Mouse (Mus musculus) hematopoietic stem cell, adult 5-6 weeks (primary cell): ENCODE results near the gene Fyttd1. TPM values are rescaled to one million over a fixed set of nuclear protein-coding genes. Genes with fewer than 3 reads are reported as not detected.
"Not testable (repeated sequence)": the region's sequence is repeated elsewhere in the genome, so short reads cannot be mapped to it uniquely, and the experiment has no call there.

Experiments
- ATAC-seq, 2 experiments: fragments of 125-278 bp in 1 of 2; replicated peaks in 1 of 2; 2 replicates each; pipeline ENCODE4 v1.8.0; 2016 to 2017; ENCODE audit warnings: inconsistent platforms in 2 of 2, mild to moderate bottlenecking in 2 of 2, moderate number of reproducible peaks in 2 of 2, low read depth in 1 of 2, moderate TSS enrichment in 1 of 2; ENCODE audit not compliant: low FRiP score in 2 of 2, poor library complexity in 2 of 2, severe bottlenecking in 2 of 2, insufficient read depth in 1 of 2, low TSS enrichment in 1 of 2
- total RNA-seq: library from RNA; stranded (forward); fragments of 172-1452, 232-1000 nt; gene quantifications from 2 replicates; pipeline ENCODE4 v1.2.3, GENCODE M21; 2017

Gene Fyttd1
- total RNA-seq, 1 experiment from 2014 or later = 86.8 TPM

DNA sequence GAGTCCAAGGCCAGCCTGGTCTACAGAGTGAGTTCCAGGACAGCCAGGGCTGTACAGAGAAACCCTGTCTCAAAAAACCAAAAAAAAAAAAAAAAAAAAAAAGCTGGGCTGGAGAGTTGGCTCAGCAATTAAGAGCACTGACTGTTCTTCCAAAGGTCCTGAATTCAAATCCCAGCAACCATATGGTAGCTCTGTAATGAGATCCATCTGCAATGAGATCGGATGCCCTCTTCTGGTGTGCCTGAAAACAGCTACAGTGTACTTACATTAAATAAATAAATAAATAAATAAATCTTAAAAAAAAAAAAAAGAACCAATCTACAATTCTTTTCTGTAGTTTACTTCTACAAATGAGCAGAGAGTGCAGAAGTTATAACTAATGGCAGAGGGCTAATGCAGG lies 2.0 kb upstream of the Fyttd1 start:
- not testable (repeated sequence) for ATAC-seq

DNA sequence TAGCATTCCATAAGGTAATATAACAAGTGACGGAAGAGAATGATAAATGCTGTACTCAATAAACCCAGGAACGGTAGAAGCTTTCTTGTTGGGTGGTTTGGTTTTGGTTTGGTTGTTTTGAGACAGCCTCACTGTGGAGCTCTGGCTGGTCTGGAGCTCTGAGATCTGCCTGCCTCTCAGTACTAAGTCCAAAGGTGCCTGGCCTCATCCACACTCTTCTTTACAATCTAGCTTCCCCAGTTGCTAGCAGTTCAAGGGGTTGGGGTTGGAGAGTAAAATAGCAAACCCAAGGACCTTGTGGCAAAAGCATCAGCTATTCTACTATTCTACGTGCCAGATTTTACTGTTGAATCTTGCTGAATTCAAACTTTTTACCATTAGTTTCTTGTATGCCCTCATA lies 1.5 kb upstream of the Fyttd1 start:
- ATAC-seq = no peak

DNA sequence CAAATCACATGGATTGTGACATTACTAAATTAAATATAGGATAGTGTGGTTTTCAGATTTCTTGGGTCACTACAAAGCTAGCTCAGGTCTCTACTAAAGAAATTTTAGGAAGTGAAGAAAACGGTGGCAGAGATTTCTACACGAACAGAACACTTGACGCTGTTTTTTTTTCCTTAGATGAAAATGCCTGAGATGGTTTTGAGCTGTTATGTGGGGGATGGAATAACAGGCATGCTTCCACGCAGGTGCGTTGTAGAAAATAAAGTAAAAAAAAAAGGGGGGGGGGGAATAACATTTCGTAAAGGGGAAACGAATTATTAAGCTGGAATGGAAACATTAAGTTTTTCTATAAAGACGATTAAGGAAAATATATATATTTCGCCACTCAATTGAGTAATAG lies 469 bp upstream of the Fyttd1 start:
- ATAC-seq = no peak

DNA sequence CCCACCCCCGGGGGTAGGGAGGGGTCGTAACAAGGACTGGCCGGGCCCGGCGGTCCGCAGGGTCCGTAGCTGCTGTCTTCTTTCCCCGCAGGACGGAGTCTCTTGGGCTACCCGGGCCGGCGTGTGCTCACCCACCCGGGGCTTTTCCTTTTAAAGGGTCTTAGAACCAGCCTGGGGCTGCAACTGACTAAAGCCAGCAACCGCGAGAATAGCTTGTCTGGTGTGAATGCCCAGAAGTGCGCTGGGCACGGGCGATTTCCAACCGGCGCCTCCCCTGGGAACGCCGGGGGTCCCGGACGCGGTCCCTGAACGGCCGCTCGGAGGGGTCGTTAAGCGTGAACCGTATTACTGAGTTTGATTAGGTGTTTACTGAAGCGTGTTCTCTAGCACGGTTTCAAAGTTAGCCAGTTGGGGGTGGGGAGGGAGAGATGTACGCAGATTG lies 878 bp downstream of the Fyttd1 start:
- no peak for ATAC-seq

DNA sequence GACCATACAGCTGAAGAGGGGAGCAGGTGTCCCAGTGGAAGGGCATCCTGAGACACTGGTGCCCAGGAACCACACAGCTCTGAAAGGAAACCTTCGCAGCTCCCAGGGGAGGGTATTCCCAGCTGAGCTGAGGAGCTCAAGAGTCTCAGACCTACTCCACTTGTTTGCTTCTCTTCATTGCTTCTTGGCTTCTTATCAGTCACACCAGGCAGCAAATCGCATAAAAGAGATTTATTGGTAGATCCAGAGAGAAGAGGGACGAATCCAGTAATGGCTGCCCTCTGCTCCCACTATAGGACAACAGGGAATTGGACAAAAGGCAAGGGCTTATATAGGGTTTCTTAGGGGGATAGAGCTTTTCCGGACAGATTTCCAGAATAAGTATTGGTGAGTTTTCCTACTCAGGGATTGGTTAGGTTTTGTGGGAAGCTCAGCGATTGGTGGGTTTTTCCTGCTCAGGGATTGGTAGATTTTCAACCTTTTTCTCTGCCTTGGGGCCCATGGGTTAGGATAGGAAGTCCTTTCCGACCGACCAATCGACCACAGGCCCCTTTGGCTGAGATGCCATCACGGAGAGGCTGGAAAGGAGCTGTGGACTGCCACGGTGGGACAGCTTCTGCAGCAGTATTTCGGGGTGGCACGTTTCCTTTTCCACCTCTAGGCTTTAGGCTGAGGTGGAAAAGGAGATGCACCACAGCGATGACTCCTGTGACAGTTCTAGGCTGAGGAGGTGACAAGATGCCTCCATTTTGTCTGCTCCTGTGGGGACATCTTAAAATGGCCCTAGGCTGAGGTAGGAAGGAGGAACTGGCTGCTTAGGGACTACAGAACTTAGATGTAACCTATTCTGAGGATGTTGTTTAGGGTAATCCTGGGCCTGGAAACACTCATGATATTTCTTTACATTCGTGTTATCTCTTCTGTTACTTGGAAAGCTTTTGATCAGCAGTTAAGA lies 1.9 kb downstream of the Fyttd1 start:
- no peak for ATAC-seq

DNA sequence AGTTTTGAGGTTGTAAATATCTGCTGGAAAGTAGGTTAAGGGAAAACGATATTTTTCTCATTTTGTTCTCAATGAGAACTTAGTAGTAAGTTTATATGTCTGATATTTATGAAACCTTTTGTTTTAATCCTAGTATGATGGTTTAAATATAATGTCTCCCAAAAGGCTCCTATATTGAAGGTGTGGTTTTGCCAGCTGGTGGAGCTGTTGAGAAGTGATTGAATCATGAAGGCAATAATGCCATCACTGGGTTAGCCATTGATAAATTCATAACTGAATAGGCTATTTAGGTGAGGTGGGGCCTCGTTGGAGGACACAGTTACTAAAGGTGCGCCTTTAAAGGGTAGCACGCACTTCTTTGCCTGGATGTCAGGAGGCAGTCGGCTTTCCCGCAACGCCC lies 4.2 kb downstream of the Fyttd1 start:
- ATAC-seq = no peak

DNA sequence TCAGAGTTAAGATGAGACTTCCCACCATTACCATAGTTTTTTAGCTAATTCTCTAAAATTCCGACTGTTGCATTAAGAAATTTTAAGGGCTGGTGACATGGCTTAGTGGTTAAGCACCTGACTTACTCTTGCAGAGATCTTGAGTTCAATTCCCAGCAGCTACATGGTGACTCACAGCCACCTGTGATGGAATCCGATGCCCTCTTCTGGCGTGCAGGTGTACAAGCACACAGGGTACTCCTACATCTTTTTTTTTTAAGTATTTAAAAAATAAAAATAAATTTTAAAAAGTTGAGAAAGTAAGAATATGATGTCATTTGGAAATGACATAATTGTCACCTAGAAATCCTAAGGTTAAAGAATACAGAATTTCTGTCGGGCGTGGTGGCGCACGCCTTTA lies 10.7 kb downstream of the Fyttd1 start:
- no peak for ATAC-seq

DNA sequence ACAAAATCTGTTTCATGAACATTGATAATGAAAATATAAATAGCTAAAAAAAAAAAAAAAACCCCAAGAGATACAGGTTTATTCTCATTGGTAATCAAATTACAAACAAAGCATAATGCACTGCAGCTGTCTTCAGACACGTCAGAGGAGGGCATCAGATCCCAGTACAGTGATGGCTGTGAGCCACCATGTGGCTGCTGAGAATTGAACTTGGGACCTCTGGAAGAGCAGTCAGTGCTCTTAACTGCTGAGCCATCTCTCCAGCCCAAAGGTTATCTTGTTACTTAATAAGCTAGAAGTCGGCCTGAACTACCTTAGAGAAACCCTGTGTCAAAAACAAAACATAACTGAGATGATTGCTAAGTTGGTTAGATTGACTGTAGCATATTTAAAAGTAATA lies 12.6 kb downstream of the Fyttd1 start:
- no peak for ATAC-seq

DNA sequence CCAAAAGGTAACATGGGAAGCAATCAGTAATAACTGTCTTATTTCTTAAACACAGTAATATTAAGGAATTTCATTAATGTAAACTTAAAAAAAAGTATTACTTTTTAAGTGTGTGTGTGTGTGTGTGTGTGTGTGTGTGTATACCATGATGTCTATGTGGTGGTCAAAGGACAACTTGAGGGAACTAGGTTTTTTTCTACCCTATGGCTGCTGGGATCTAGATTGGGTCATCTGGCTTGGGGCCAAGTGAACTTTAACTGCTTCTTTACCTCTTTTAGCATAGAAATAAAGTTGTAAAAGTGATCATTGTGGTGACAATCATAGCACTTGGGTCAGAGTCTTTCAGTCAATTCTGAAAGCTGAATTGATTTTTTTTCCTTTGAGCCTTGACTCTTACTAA lies 18.8 kb downstream of the Fyttd1 start:
- ATAC-seq = no peak

DNA sequence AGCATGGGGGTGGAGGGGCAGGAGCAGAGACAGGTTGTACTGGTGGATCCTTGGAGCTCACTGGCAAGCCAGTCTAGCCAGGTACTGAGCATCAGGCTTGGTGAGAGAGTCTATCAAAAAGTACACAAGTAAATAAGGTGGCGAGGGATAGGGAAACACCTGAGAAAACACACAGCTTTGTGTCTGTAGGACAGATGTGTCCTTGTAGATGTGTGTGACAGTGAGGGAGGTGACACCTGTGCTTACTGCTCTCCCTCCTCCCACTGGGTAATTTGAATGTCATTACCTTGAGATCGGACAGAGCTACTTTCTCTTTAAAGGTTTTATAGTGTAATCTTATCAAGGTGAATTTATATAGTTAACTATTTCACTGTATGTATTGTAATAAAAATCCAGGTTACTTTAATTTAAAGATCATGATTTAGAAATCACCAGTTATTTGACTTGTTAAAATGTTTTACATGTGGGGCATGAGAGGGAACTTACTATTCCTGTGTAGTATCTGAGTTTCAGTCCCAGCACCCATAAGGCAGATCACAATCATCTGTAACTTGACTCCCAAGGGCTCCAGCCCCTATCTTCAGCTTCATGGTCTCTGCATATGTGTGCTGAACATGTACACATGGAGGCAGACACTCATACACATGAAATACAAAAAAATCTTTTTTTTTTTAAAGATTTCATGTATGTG lies 24.2 kb downstream of the Fyttd1 start:
- ATAC-seq = no peak; a peak in 1 of 4 replicates

DNA sequence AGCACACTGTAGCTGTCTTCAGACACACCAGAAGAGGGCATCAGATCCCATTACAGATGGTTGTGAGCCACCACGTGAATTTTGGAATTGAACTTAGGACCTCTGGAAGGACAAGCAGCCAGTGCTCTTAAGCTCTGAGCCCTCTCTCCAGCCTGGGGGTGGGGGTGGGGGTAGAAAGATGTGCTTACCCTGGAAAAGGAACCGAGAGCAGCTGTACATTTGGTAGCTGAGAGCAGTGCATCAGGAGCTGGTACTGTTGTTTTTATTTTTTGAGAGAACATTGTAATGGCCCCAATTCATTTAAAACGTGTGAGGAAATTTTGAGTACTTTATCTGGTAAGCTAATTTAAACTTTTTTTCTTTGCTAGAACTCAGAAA lies 24.7 kb downstream of the Fyttd1 start:
- no peak for ATAC-seq

DNA sequence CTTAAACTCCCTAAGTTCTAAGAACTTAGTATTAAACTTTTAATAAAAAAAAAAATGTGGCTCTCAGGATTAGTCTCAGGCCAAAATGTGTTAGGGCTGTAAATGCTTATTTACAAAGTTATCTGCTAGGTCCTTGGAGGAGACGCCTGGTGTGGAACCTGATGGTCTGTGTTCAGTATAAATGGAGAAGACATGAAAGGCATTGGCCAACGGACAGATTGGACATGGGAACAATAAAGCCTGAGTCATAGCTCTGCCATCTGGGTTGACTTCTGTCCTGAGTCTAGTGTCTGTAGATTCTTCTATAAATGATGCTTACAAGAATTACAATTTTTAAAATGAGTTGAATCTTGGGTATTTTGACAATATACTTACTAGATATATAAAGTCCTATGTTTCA lies 28.9 kb downstream of the Fyttd1 start:
- no peak for ATAC-seq

DNA sequence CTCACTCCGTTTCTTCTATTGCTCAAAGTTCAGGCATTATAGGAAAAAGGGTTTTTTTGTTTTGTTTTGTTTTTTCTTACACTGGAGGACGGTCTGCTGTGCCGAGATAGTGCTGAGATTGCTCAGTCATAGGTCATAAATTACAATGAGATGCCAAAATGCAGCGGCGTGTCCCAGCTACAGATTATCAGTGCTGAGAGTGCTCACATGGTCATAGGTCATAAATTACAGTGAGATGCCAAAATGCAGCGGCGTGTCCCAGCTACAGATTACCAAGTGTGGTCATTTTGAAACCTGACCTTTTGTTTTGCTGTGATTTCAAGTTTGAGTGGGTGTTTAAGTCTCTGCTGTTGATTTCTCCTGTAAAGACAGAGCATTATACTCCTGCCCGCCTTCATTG lies 29.4 kb downstream of the Fyttd1 start:
- no peak for ATAC-seq

DNA sequence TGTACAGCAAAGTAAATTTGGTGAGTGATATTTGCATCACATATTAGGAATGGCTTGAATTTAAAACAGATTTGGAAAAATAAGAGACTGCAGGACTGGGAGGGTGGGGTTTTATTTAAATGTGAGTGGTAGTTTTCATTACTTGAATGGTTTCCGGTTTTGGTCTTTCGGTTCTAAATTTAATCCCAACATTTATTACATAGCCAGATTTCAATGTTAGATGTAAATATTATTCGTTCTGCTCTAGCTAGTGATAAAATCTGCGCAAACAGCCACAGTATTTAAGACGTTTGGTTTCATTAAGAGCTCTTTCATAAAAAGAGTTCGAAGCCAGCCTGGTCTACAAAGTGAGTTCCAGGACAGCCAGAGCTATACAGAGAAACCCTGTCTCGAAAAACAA lies 35.9 kb downstream of the Fyttd1 start:
- ATAC-seq = no peak

DNA sequence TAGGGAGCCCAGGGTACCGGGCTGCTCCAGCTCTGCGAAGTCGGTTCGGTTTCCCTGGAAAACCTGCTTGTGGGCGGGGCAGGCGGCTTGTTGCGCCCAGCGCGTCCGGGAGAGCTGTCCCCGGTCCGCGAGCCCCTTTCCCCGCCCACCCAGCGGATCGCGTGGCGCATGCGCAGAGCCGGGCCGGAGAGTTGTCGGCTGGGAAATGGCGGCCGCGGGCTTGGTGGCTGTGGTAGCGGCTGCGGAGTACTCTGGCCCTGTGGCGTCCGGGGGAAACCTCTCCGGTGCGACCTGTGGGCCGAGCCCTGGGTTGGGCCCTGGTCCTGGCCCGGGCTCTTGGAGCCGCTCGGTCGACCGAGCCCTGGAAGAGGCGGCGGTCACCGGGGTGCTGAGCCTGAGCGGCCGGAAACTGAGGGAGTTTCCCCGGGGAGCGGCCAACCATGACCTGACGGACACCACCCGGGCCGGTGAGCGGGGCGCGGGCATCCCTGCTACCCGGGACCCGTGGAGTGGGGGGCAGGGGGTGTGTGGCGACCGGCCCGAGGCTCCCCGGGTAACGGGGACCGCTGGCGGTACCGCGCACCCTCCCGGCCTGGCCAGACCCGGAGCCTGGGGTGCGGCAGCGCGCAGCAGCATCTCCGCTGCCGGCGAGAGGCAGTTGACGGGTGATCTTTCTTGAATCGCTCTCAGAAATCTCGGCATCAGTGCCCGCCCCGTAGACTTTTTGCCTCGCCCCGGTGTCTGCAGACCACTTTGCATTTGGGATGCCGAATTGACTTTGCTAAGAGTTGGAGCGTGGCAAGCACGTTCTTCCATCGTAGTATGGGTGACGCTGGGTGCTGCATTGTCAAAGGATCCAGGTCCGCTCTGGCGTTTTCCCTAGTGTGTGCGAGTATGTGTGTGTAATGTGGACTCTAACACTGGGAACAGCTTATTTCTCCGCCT lies 36.9 kb downstream of the Fyttd1 start, which contains the start of gene Lrch3:
Lrch3 (plus strand) TSS at position 164 of the 945 bp plus-strand sequence.
- peak; percentile 73 to 93 for ATAC-seq

DNA sequence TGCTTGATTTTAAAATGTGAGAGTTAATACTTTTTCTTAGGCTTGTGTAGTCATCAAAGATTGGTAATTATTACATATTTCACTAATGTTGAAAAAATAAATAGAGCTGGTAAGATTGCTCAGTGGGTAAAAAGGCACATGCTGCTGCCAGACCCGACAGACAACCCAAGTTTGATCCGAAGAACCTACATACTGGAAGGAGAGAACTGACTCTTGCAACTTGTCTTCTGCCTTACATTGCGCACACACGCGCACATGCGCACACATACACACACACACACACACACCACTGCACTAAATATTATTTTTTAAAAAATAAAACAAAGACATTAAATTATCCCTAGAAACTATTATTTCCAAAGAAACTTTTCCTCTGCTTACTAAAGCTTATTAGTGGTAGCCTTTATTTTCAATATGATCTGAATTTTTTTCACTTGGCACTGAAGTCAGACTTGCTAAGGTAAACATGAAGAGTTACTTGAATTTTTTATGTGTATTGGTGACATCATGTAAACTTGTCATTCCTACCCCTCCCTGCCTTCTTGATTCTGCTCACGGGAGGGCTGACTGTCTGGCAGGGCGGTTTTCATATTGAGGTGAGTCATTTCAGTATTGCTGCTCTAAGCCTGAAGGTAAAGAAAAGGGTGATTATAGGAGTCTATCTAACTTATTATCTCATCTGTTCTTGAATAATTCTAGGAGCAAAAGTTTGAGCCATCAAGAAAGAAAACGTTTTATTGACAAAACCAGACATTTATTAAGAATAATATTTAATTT lies 38.2 kb downstream of the Fyttd1 start:
- no peak for ATAC-seq

DNA sequence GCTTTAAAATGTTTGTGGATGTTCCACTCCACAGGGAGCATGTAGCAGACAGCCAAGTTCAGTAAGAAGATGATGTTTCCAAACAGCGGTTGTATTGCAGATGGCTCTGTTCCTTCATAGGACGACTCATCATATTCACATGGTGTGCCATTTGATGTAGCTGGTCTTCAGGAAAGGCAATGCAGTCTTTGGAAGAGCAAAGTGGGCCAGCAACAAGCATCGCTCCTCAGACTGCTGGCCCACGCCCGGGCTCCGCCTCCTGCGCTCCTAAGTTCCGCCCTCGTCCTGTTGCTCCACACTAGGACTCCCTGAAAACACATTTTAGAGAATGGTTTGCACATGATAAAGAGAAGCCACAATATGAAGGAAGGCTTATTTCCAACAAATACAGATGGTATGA lies 49.3 kb downstream of the Fyttd1 start:
- not testable (repeated sequence) for ATAC-seq
